ENCODE assay signal across 9 mouse cellular contexts in genomic region chr12:12264151-12264550, GRCm38 (mm10). TPM values are rescaled to one million over a fixed set of nuclear protein-coding genes. Genes with fewer than 3 reads are reported as not detected.
DNase-seq lines count a peak whose midpoint lies in the region; ATAC-seq lines count a peak whose summit lies in the region.
"Had no signal": no experiment of that assay in that cellular context is flagged by ENCODE, and none has a peak within 500 bp of the region (broad histone marks: within the 10 kb centered on the region; RNA-seq: fewer than 3 reads in every experiment).

No protein-coding gene starts in this region.

- H3K27me3 ChIP-seq in midbrain, embryonic 12.5 days, result peaks cover 6% of the 10 kb centered on the region; the same call in 1 of the 2 replicates
- peaks cover 27% of the 10 kb centered on the region for H3K27me3 ChIP-seq in midbrain, embryonic 10.5 days (ENCODE audit: low read depth, poor library complexity, severe bottlenecking)
- no peaks in the 10 kb centered on the region for H3K27me3 ChIP-seq in lung, embryonic 16.5 days (ENCODE audit: control insufficient read depth, insufficient read depth, low read depth, low read length)
- no peaks in the 10 kb centered on the region for H3K27me3 ChIP-seq in stomach, embryonic 16.5 days (ENCODE audit: control insufficient read depth, insufficient read depth, low read length)

- no peaks in the 10 kb centered on the region for H3K36me3 ChIP-seq in midbrain, embryonic 12.5 days
- no peaks in the 10 kb centered on the region for H3K36me3 ChIP-seq in midbrain, embryonic 10.5 days
- H3K36me3 ChIP-seq in lung, embryonic 16.5 days (ENCODE audit: control insufficient read depth, insufficient read depth, low read length), result no peaks in the 10 kb centered on the region
- H3K36me3 ChIP-seq in stomach, embryonic 16.5 days (ENCODE audit: control insufficient read depth, insufficient read depth, low read length), result no peaks in the 10 kb centered on the region
- H3K36me3 ChIP-seq: liver, embryonic 13.5 days had no signal

- WGBS in midbrain, embryonic 12.5 days, result 79% methylated on average over 5 of the region's 5 CpGs
- WGBS in midbrain, embryonic 10.5 days, result 86% methylated on average over 5 of the region's 5 CpGs
- WGBS in lung, embryonic 16.5 days, result 57% methylated on average over 5 of the region's 5 CpGs
- 71% methylated on average over 5 of the region's 5 CpGs for WGBS in stomach, embryonic 16.5 days

- H3K27ac ChIP-seq in midbrain, embryonic 12.5 days (replicated peaks), result no peak overlapping the region
- no peak overlapping the region for H3K27ac ChIP-seq in midbrain, embryonic 10.5 days (replicated peaks)
- peak overlapping the region; percentile 18; the same call in 1 of the 2 replicates for H3K27ac ChIP-seq in lung, embryonic 16.5 days (ENCODE audit: low read length)
- H3K27ac ChIP-seq in stomach, embryonic 16.5 days (ENCODE audit: low read length), result no peak overlapping the region
- H3K27ac ChIP-seq: liver, embryonic 13.5 days had no signal

- no peak overlapping the region for H3K9ac ChIP-seq in midbrain, embryonic 12.5 days (replicated peaks)
- H3K9ac ChIP-seq in lung, embryonic 16.5 days (ENCODE audit: low read length), result no peak overlapping the region
- no peak overlapping the region for H3K9ac ChIP-seq in stomach, embryonic 16.5 days (ENCODE audit: low read length)
- H3K9ac ChIP-seq: liver, embryonic 13.5 days had no signal

- peak; percentile 56 for DNase-seq in adrenal gland, adult 2 months
- DNase-seq in adrenal gland, adult 18-20 months (ENCODE audit: low spot score in 2 of 2), result no peak
- no peak for DNase-seq in midbrain, embryonic 10.5 days (ENCODE audit: low spot score)
- no peak for DNase-seq in testis, postnatal 14 days (ENCODE audit: low spot score)
- DNase-seq in cerebellum, adult 11-12 months, result no peak
- DNase-seq: liver, embryonic 13.5 days had no signal

- no peak overlapping the region for H3K4me3 ChIP-seq in midbrain, embryonic 12.5 days
- H3K4me3 ChIP-seq in midbrain, embryonic 10.5 days, result no peak overlapping the region
- no peak overlapping the region for H3K4me3 ChIP-seq in lung, embryonic 16.5 days (ENCODE audit: low read length)
- H3K4me3 ChIP-seq in stomach, embryonic 16.5 days (replicated peaks; ENCODE audit: low read length), result no peak overlapping the region
- H3K4me3 ChIP-seq: liver, embryonic 13.5 days had no signal

- H3K4me2 ChIP-seq in midbrain, embryonic 12.5 days (replicated peaks), result 0 out of 2 replicates have a peak overlapping the region, but pooled peaks have one; percentile 83
- H3K4me2 ChIP-seq in lung, embryonic 16.5 days (ENCODE audit: low read depth, low read length), result peak overlapping the region; percentile 95; the same call in 1 of the 2 replicates
- peak overlapping the region; percentile 86 for H3K4me2 ChIP-seq in stomach, embryonic 16.5 days (ENCODE audit: low read depth, low read length)
- H3K4me2 ChIP-seq: liver, embryonic 13.5 days had no signal

- peaks cover 24% of the 10 kb centered on the region for H3K4me1 ChIP-seq in midbrain, embryonic 12.5 days
- peaks cover 28% of the 10 kb centered on the region for H3K4me1 ChIP-seq in midbrain, embryonic 10.5 days
- H3K4me1 ChIP-seq in lung, embryonic 16.5 days (replicated peaks; ENCODE audit: control insufficient read depth, insufficient read depth, low read length), result peaks cover 29% of the 10 kb centered on the region
- peaks cover 32% of the 10 kb centered on the region for H3K4me1 ChIP-seq in stomach, embryonic 16.5 days (ENCODE audit: control insufficient read depth, insufficient read depth, low read length)

- ATAC-seq in midbrain, embryonic 12.5 days (ENCODE audit: low FRiP score, low read depth), result no peak
- ATAC-seq in lung, embryonic 16.5 days (ENCODE audit: low read depth), result no peak
- no peak for ATAC-seq in stomach, embryonic 16.5 days (ENCODE audit: insufficient read depth, low FRiP score)

- no peaks in the 10 kb centered on the region for H3K9me3 ChIP-seq in midbrain, embryonic 12.5 days
- H3K9me3 ChIP-seq in midbrain, embryonic 10.5 days (replicated peaks), result no peaks in the 10 kb centered on the region
- H3K9me3 ChIP-seq in lung, embryonic 16.5 days (ENCODE audit: control insufficient read depth, low read length), result no peaks in the 10 kb centered on the region
- no peaks in the 10 kb centered on the region for H3K9me3 ChIP-seq in stomach, embryonic 16.5 days (replicated peaks; ENCODE audit: control insufficient read depth, low read length)
- H3K9me3 ChIP-seq: liver, embryonic 13.5 days had no signal

RNA-seq across cellular contexts. Expression of gene Fam49a, which starts 2.2 kb away (rescaled TPM):
- total RNA-seq in adrenal gland, adult 2 months (2021), result 10 to 100 TPM; 19.7 to 20.0 TPM
- 5.2 and 7.1 TPM in 2 replicates for polyA plus RNA-seq in adrenal gland, adult 2 months (2012; rRNA removed)
- 10 to 100 TPM; 15.0 to 18.8 TPM for total RNA-seq in adrenal gland, adult 18-20 months (2021)
- polyA plus RNA-seq in midbrain, embryonic 12.5 days (2016; fragmentation: Nextera tagmentation; extraction: Ambion mirVana), result 16.8 and 19.4 TPM in 2 replicates
- 9.2 and 11.2 TPM in 2 replicates for polyA plus RNA-seq in midbrain, embryonic 10.5 days (2016; fragmentation: Nextera tagmentation; extraction: Ambion mirVana)
- 16.8 TPM in 2 replicates for polyA plus RNA-seq in lung, embryonic 16.5 days (2015; fragmentation: Nextera tagmentation; extraction: Ambion mirVana)
- 12.6 and 13.0 TPM in 2 replicates for polyA plus RNA-seq in stomach, embryonic 16.5 days (2015; fragmentation: Nextera tagmentation; extraction: Ambion mirVana)
